Mouse (Mus musculus) forebrain, embryonic 15.5 days (tissue): ENCODE measurements around the gene Sgsh. TPM values are rescaled to one million over a fixed set of nuclear protein-coding genes. Genes with fewer than 3 reads are reported as not detected.
A peak's percentile ranks its signal among the peaks of the same experiment; 100 is the strongest.

Source experiments
- ATAC-seq: fragments of 200-750 bp; cut with Nextera tagmentation; replicated peaks from 2 replicates; pipeline ENCODE4 v1.8.0; 2017; ENCODE audit warnings: mild to moderate bottlenecking, moderate TSS enrichment, moderate library complexity
- H3K27ac ChIP-seq: fragments of 300-500 bp; sonication (generic); replicated peaks from 2 replicates; pipeline ENCODE4 v1.5.1; 2015; ENCODE audit warnings: mild to moderate bottlenecking, inconsistent platforms
- H3K27me3 ChIP-seq: fragments of 300-500 bp; sonication (generic); 2 replicates; pipeline ENCODE4 v1.6.1; 2015; ENCODE audit warnings: inconsistent platforms
- H3K36me3 ChIP-seq: fragments of 300-500 bp; sonication (generic); 2 replicates; pipeline ENCODE4 v1.6.1; 2015; ENCODE audit warnings: mild to moderate bottlenecking, inconsistent platforms
- H3K4me1 ChIP-seq: fragments of 300-500 bp; sonication (generic); 2 replicates; pipeline ENCODE4 v1.6.1; 2015; ENCODE audit warnings: inconsistent platforms
- H3K4me2 ChIP-seq: fragments of 300-500 bp; sonication (generic); replicated peaks from 2 replicates; pipeline ENCODE4 v1.6.1; 2015; ENCODE audit warnings: mild to moderate bottlenecking, inconsistent platforms
- H3K4me3 ChIP-seq: fragments of 300-500 bp; sonication (generic); 2 replicates; pipeline ENCODE4 v1.5.1; 2015; ENCODE audit warnings: mild to moderate bottlenecking, inconsistent platforms
- H3K9ac ChIP-seq: fragments of 300-500 bp; sonication (generic); replicated peaks from 2 replicates; pipeline ENCODE4 v1.6.1; 2015; ENCODE audit warnings: mild to moderate bottlenecking, inconsistent platforms
- H3K9me3 ChIP-seq: fragments of 300-500 bp; sonication (generic); 2 replicates; pipeline ENCODE4 v1.6.1; 2016; ENCODE audit warnings: inconsistent platforms
- WGBS: fragments of 180-500 bp; shearing (Covaris S2); methylation state at CpG from one replicate; pipeline ENCODE4 v1.1.7; 2015; ENCODE audit warnings: mixed read lengths; 5-methylcytosine and 5-hydroxymethylcytosine counted together
- polyA plus RNA-seq: library from polyadenylated mRNA; unstranded; fragments of >200 nt; fragmentation: Nextera tagmentation; extraction: Ambion mirVana; gene quantifications from 2 replicates; pipeline ENCODE4 v1.2.1, GENCODE M21; 2015

The Sgsh gene
- polyA plus RNA-seq, 1 experiment from 2014 or later = 3.0 TPM

- no peak overlapping the region for H3K9ac ChIP-seq
- H3K4me3 ChIP-seq = no peak overlapping the region
- ATAC-seq = no peak
- no peak overlapping the region for H3K4me2 ChIP-seq
- no peak overlapping the region for H3K27ac ChIP-seq
- H3K4me1 ChIP-seq = no peaks in the 10 kb centered on the region
- H3K36me3 ChIP-seq = no peaks in the 10 kb centered on the region
- 58% methylated on average over 4 of the region's 4 CpGs for WGBS
- no peaks in the 10 kb centered on the region for H3K27me3 ChIP-seq
- no peaks in the 10 kb centered on the region for H3K9me3 ChIP-seq
Observed at GRCm38 (mm10) chr11:119330592-119330991, 24.7 kb downstream of the Sgsh start.

- H3K9ac ChIP-seq = no peak overlapping the region
- no peak overlapping the region for H3K4me2 ChIP-seq
- H3K9me3 ChIP-seq = no peaks in the 10 kb centered on the region
- 78% methylated on average over 1 of the region's 1 CpGs for WGBS
- ATAC-seq = no peak
- H3K4me1 ChIP-seq = no peaks in the 10 kb centered on the region
- H3K27ac ChIP-seq = no peak overlapping the region
- H3K27me3 ChIP-seq = no peaks in the 10 kb centered on the region
- H3K4me3 ChIP-seq = no peak overlapping the region
- no peaks in the 10 kb centered on the region for H3K36me3 ChIP-seq
Observed at GRCm38 (mm10) chr11:119325068-119325467, 30.3 kb downstream of the Sgsh start.

- no peak for ATAC-seq
- WGBS = 80% methylated on average over 13 of the region's 13 CpGs
- H3K4me3 ChIP-seq = no peak overlapping the region
- no peak overlapping the region for H3K4me2 ChIP-seq
- H3K27ac ChIP-seq = no peak overlapping the region
- no peaks in the 10 kb centered on the region for H3K4me1 ChIP-seq
- no peaks in the 10 kb centered on the region for H3K27me3 ChIP-seq
- H3K9ac ChIP-seq = no peak overlapping the region
- H3K36me3 ChIP-seq = no peaks in the 10 kb centered on the region
- H3K9me3 ChIP-seq = no peaks in the 10 kb centered on the region
Observed at GRCm38 (mm10) chr11:119322521-119322920, 32.8 kb downstream of the Sgsh start.

- H3K27me3 ChIP-seq = no peaks in the 10 kb centered on the region; the same call in 1 of the 2 replicates
- H3K4me2 ChIP-seq = no peak overlapping the region
- ATAC-seq = no peak
- H3K27ac ChIP-seq = no peak overlapping the region
- no peak overlapping the region for H3K9ac ChIP-seq
- no peaks in the 10 kb centered on the region for H3K9me3 ChIP-seq
- 86% methylated on average over 4 of the region's 4 CpGs for WGBS
- no peaks in the 10 kb centered on the region for H3K36me3 ChIP-seq
- no peak overlapping the region for H3K4me3 ChIP-seq
- H3K4me1 ChIP-seq = no peaks in the 10 kb centered on the region
Observed at GRCm38 (mm10) chr11:119316720-119317119, 38.6 kb downstream of the Sgsh start.

GRCm38 (mm10) chr11:119314252-119314936 lies 40.9 kb downstream of the Sgsh start:
- no peaks in the 10 kb centered on the region for H3K9me3 ChIP-seq
- no peak overlapping the region for H3K4me2 ChIP-seq
- H3K36me3 ChIP-seq = no peaks in the 10 kb centered on the region
- H3K27ac ChIP-seq = no peak overlapping the region
- H3K9ac ChIP-seq = no peak overlapping the region
- no peaks in the 10 kb centered on the region for H3K4me1 ChIP-seq
- WGBS = 84% methylated on average over 17 of the region's 17 CpGs
- no peak overlapping the region for H3K4me3 ChIP-seq
- H3K27me3 ChIP-seq = no peaks in the 10 kb centered on the region; the same call in 1 of the 2 replicates
- ATAC-seq = no peak

GRCm38 (mm10) chr11:119310621-119311020 lies 44.7 kb downstream of the Sgsh start:
- Histone ChIP-seq H3K27me3 (no peaks in the 10 kb centered on the region; the same call in 1 of the 2 replicates), H3K4me3 (no peak overlapping the region), H3K9ac (no peak overlapping the region), H3K9me3 (no peaks in the 10 kb centered on the region), H3K36me3 (no peaks in the 10 kb centered on the region), H3K27ac (no peak overlapping the region), H3K4me2 (no peak overlapping the region), H3K4me1 (no peaks in the 10 kb centered on the region)
- WGBS = 15% methylated on average over 10 of the region's 10 CpGs
- ATAC-seq = no peak

- Histone ChIP-seq H3K27me3 (no peaks in the 10 kb centered on the region; the same call in 1 of the 2 replicates), H3K4me3 (no peak overlapping the region), H3K4me2 (no peak overlapping the region), H3K9ac (no peak overlapping the region), H3K27ac (no peak overlapping the region), H3K36me3 (no peaks in the 10 kb centered on the region), H3K4me1 (no peaks in the 10 kb centered on the region), H3K9me3 (no peaks in the 10 kb centered on the region)
- 37% methylated on average over 11 of the region's 11 CpGs for WGBS
- no peak for ATAC-seq
Observed at GRCm38 (mm10) chr11:119307916-119308315, 47.4 kb downstream of the Sgsh start.

GRCm38 (mm10) chr11:119307658-119307867 lies 47.8 kb downstream of the Sgsh start, which contains the start of gene Card14:
Gene Card14 (plus strand): TSS chr11:119307768.
- Histone ChIP-seq H3K9me3 (no peaks in the 10 kb centered on the region), H3K36me3 (no peaks in the 10 kb centered on the region), H3K27ac (no peak within 1 kb of the TSS), H3K27me3 (no peaks in the 10 kb centered on the region; the same call in 1 of the 2 replicates), H3K4me3 (no peak within 1 kb of the TSS), H3K4me2 (no peak within 1 kb of the TSS), H3K4me1 (no peaks in the 10 kb centered on the region), H3K9ac (no peak within 1 kb of the TSS)
- ATAC-seq = no peak
- 35% methylated on average over 1 of the region's 1 CpGs for WGBS

GRCm38 (mm10) chr11:119306762-119307657 lies 48.3 kb downstream of the Sgsh start:
- Histone ChIP-seq H3K27ac (no peak overlapping the region), H3K4me3 (no peak overlapping the region), H3K27me3 (no peaks in the 10 kb centered on the region; the same call in 1 of the 2 replicates), H3K36me3 (no peaks in the 10 kb centered on the region), H3K4me1 (no peaks in the 10 kb centered on the region), H3K9me3 (no peaks in the 10 kb centered on the region), H3K9ac (no peak overlapping the region), H3K4me2 (no peak overlapping the region)
- ATAC-seq = no peak
- 62% methylated on average over 13 of the region's 13 CpGs for WGBS

GRCm38 (mm10) chr11:119304904-119305712 lies 50.2 kb downstream of the Sgsh start:
- H3K9ac ChIP-seq = no peak overlapping the region
- WGBS = 45% methylated on average over 16 of the region's 16 CpGs
- ATAC-seq = 0 out of 2 replicates have a peak, but pooled peaks have one; percentile 26

GRCm38 (mm10) chr11:119300986-119301385 lies 54.4 kb downstream of the Sgsh start:
- Histone ChIP-seq H3K4me1 (peaks cover 26% of the 10 kb centered on the region), H3K9me3 (no peaks in the 10 kb centered on the region), H3K9ac (no peak overlapping the region), H3K27ac (no peak overlapping the region), H3K27me3 (no peaks in the 10 kb centered on the region), H3K4me3 (no peak overlapping the region), H3K4me2 (no peak overlapping the region), H3K36me3 (peaks cover 18% of the 10 kb centered on the region)
- 15% methylated on average over 2 of the region's 2 CpGs for WGBS
- ATAC-seq = no peak

More at GRCm38 (mm10) chr11:119304904-119305712, 50.2 kb downstream of the Sgsh start:
- no peaks in the 10 kb centered on the region for H3K9me3 ChIP-seq
- no peak overlapping the region for H3K27ac ChIP-seq
- no peaks in the 10 kb centered on the region for H3K27me3 ChIP-seq
- no peaks in the 10 kb centered on the region for H3K36me3 ChIP-seq
- peaks cover 8% of the 10 kb centered on the region for H3K4me1 ChIP-seq
- H3K4me2 ChIP-seq = no peak overlapping the region
- H3K4me3 ChIP-seq = no peak overlapping the region
